Mouse (Mus musculus): Measurements from ENCODE around the gene Rabl6. TPM values are rescaled to one million over a fixed set of nuclear protein-coding genes. Genes with fewer than 3 reads are reported as not detected.

Gene Rabl6
- polyA plus RNA-seq, 1 experiment from 2014 or later, result 62.3 TPM

GRCm38 (mm10) chr2:25584856-25585255 is 23.5 kb downstream of the Rabl6 start:
- Histone ChIP-seq H3K4me2 (ENCODE audit: low read depth) (no peak overlapping the region), H3K4me1 (ENCODE audit: control insufficient read depth, insufficient read depth, low read length) (peaks cover 9% of the 10 kb centered on the region), H3K36me3 (ENCODE audit: control insufficient read depth, insufficient read depth, low read length) (peaks cover 7% of the 10 kb centered on the region; the same call in 1 of the 2 replicates), H3K4me3 (ENCODE audit: low read depth, low read length) (no peak overlapping the region), H3K9ac (ENCODE audit: low read length) (no peak overlapping the region), H3K9me3 (ENCODE audit: control insufficient read depth, low read length) (no peaks in the 10 kb centered on the region), H3K27ac (ENCODE audit: low read depth, low read length) (no peak overlapping the region), H3K27me3 (ENCODE audit: control insufficient read depth, insufficient read depth, low read length) (peaks cover 16% of the 10 kb centered on the region)
- ATAC-seq (ENCODE audit: insufficient read depth, low FRiP score, low TSS enrichment), result no peak
- no peak for DNase-seq (ENCODE audit: low spot score)
- WGBS, result 82% methylated on average over 4 of the region's 4 CpGs

DNA sequence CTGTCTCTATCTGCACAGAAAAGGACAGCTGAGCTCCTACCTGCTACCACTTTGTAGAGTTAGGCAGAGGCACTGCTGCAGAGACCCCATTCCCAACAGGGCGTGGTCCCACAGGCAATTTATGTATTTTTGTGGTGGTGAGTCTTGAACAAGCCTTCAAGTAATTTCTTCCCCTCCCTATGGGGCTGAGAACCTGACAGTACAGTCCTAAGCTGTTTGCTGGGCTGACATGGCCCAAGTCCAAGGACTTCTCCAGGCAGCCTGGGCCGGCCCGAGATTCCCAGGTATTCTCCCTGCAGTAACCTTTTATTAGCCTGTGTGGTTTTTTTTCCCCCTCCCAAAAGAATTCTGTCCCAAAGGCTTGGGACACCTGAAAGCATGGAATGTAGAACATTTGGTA is 24.2 kb downstream of the Rabl6 start:
- ATAC-seq (ENCODE audit: insufficient read depth, low FRiP score, low TSS enrichment) (no peak), DNase-seq (ENCODE audit: low spot score) (no peak)
- H3K36me3 ChIP-seq (ENCODE audit: control insufficient read depth, insufficient read depth, low read length), result peaks cover 7% of the 10 kb centered on the region; the same call in 1 of the 2 replicates
- H3K9ac ChIP-seq (ENCODE audit: low read length), result no peak overlapping the region
- WGBS, result 96% methylated on average over 3 of the region's 3 CpGs
- H3K4me3 ChIP-seq (ENCODE audit: low read depth, low read length), result no peak overlapping the region
- no peak overlapping the region for H3K4me2 ChIP-seq (ENCODE audit: low read depth)
- H3K9me3 ChIP-seq (ENCODE audit: control insufficient read depth, low read length), result no peaks in the 10 kb centered on the region
- peaks cover 23% of the 10 kb centered on the region for H3K27me3 ChIP-seq (ENCODE audit: control insufficient read depth, insufficient read depth, low read length)
- H3K27ac ChIP-seq (ENCODE audit: low read depth, low read length), result no peak overlapping the region
- peaks cover 15% of the 10 kb centered on the region for H3K4me1 ChIP-seq (ENCODE audit: control insufficient read depth, insufficient read depth, low read length)

- Histone ChIP-seq H3K9me3 (ENCODE audit: control insufficient read depth, low read length) (no peaks in the 10 kb centered on the region), H3K27me3 (ENCODE audit: control insufficient read depth, insufficient read depth, low read length) (peaks cover 28% of the 10 kb centered on the region), H3K4me2 (ENCODE audit: low read depth) (no peak overlapping the region), H3K4me1 (ENCODE audit: control insufficient read depth, insufficient read depth, low read length) (peaks cover 16% of the 10 kb centered on the region), H3K9ac (ENCODE audit: low read length) (no peak overlapping the region), H3K36me3 (ENCODE audit: control insufficient read depth, insufficient read depth, low read length) (peaks cover 7% of the 10 kb centered on the region; the same call in 1 of the 2 replicates), H3K4me3 (ENCODE audit: low read depth, low read length) (no peak overlapping the region), H3K27ac (ENCODE audit: low read depth, low read length) (no peak overlapping the region)
- 80% methylated on average over 4 of the region's 4 CpGs for WGBS
- DNase-seq (ENCODE audit: low spot score), result no peak
- no peak for ATAC-seq (ENCODE audit: insufficient read depth, low FRiP score, low TSS enrichment)
Observed at GRCm38 (mm10) chr2:25583571-25583970, 24.8 kb downstream of the Rabl6 start.

GRCm38 (mm10) chr2:25583120-25583481 is 25.2 kb downstream of the Rabl6 start:
- Histone ChIP-seq H3K4me2 (ENCODE audit: low read depth) (no peak overlapping the region), H3K9me3 (ENCODE audit: control insufficient read depth, low read length) (no peaks in the 10 kb centered on the region), H3K4me1 (ENCODE audit: control insufficient read depth, insufficient read depth, low read length) (peaks cover 20% of the 10 kb centered on the region), H3K9ac (ENCODE audit: low read length) (no peak overlapping the region), H3K27ac (ENCODE audit: low read depth, low read length) (no peak overlapping the region), H3K36me3 (ENCODE audit: control insufficient read depth, insufficient read depth, low read length) (peaks cover 7% of the 10 kb centered on the region; the same call in 1 of the 2 replicates), H3K4me3 (ENCODE audit: low read depth, low read length) (no peak overlapping the region), H3K27me3 (ENCODE audit: control insufficient read depth, insufficient read depth, low read length) (peaks cover 33% of the 10 kb centered on the region)
- no peak for ATAC-seq (ENCODE audit: insufficient read depth, low FRiP score, low TSS enrichment)
- no peak for DNase-seq (ENCODE audit: low spot score)
- 87% methylated on average over 6 of the region's 6 CpGs for WGBS

- no peak overlapping the region for H3K4me2 ChIP-seq (ENCODE audit: low read depth)
- no peak overlapping the region for H3K27ac ChIP-seq (ENCODE audit: low read depth, low read length)
- peaks cover 25% of the 10 kb centered on the region for H3K4me1 ChIP-seq (ENCODE audit: control insufficient read depth, insufficient read depth, low read length)
- H3K36me3 ChIP-seq (ENCODE audit: control insufficient read depth, insufficient read depth, low read length), result peaks cover 7% of the 10 kb centered on the region; the same call in 1 of the 2 replicates
- WGBS, result 51% methylated on average over 12 of the region's 12 CpGs
- no peak overlapping the region for H3K9ac ChIP-seq (ENCODE audit: low read length)
- no peaks in the 10 kb centered on the region for H3K9me3 ChIP-seq (ENCODE audit: control insufficient read depth, low read length)
- no peak for ATAC-seq (ENCODE audit: insufficient read depth, low FRiP score, low TSS enrichment)
- H3K4me3 ChIP-seq (ENCODE audit: low read depth, low read length), result no peak overlapping the region
- peaks cover 38% of the 10 kb centered on the region for H3K27me3 ChIP-seq (ENCODE audit: control insufficient read depth, insufficient read depth, low read length)
- DNase-seq (ENCODE audit: low spot score), result peak; percentile 52
Observed at GRCm38 (mm10) chr2:25582466-25583119, 25.7 kb downstream of the Rabl6 start.

GRCm38 (mm10) chr2:25581901-25582301 is 26.4 kb downstream of the Rabl6 start:
- Histone ChIP-seq H3K27me3 (ENCODE audit: control insufficient read depth, insufficient read depth, low read length) (peaks cover 45% of the 10 kb centered on the region), H3K9ac (ENCODE audit: low read length) (no peak overlapping the region), H3K4me2 (ENCODE audit: low read depth) (no peak overlapping the region), H3K36me3 (ENCODE audit: control insufficient read depth, insufficient read depth, low read length) (peaks cover 7% of the 10 kb centered on the region; the same call in 1 of the 2 replicates), H3K4me3 (ENCODE audit: low read depth, low read length) (no peak overlapping the region), H3K27ac (ENCODE audit: low read depth, low read length) (no peak overlapping the region), H3K4me1 (ENCODE audit: control insufficient read depth, insufficient read depth, low read length) (peaks cover 26% of the 10 kb centered on the region), H3K9me3 (ENCODE audit: control insufficient read depth, low read length) (no peaks in the 10 kb centered on the region)
- DNase-seq (ENCODE audit: low spot score) (no peak), ATAC-seq (ENCODE audit: insufficient read depth, low FRiP score, low TSS enrichment) (no peak)
- 39% methylated on average over 6 of the region's 6 CpGs for WGBS

DNA sequence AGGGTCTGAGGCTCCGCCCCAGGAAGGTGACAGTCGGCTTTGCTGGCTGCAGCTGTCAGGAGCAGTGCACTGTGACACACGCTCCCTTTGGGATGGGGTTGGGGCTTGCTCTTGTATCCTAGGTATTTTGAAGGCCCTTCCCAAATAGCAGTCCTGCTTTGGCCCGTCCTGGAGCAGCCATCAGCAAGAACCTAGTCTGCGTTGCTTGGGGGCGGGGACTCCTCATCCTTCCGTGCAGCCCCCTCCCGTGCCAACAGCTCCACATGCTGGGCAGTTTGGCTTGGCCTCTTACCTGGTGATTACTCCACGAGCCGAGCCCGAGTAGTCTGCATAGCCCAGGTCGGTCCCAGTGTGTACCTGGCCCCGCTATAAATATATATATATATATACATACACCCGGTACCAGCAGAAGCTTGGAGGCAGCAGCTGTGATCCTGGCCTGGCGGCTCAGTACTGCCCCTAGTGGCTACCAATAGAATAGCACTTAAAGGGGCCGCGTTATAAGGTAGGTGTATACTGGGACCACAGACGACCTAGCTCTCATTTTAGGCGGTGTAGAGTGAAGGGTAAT is 26.9 kb downstream of the Rabl6 start, which contains the start of gene Ajm1:
Gene Ajm1 (minus strand): TSS at position 464 of the 571 bp plus-strand sequence.
- H3K4me2 ChIP-seq (ENCODE audit: low read depth), result peak within 1 kb of the TSS; percentile 44
- H3K9ac ChIP-seq (ENCODE audit: low read length), result no peak within 1 kb of the TSS
- H3K4me3 ChIP-seq (ENCODE audit: low read depth, low read length), result peak within 1 kb of the TSS; percentile 28; the same call in 1 of the 2 replicates
- H3K27me3 ChIP-seq (ENCODE audit: control insufficient read depth, insufficient read depth, low read length), result peaks cover 50% of the 10 kb centered on the region
- ATAC-seq (ENCODE audit: insufficient read depth, low FRiP score, low TSS enrichment), result peak; percentile 62
- peaks cover 7% of the 10 kb centered on the region; the same call in 1 of the 2 replicates for H3K36me3 ChIP-seq (ENCODE audit: control insufficient read depth, insufficient read depth, low read length)
- DNase-seq (ENCODE audit: low spot score), result peak; percentile 69
- no peaks in the 10 kb centered on the region for H3K9me3 ChIP-seq (ENCODE audit: control insufficient read depth, low read length)
- H3K27ac ChIP-seq (ENCODE audit: low read depth, low read length), result no peak within 1 kb of the TSS
- 7% methylated on average over 19 of the region's 19 CpGs for WGBS
- H3K4me1 ChIP-seq (ENCODE audit: control insufficient read depth, insufficient read depth, low read length), result peaks cover 26% of the 10 kb centered on the region

- H3K36me3 ChIP-seq (ENCODE audit: control insufficient read depth, insufficient read depth, low read length), result peaks cover 4% of the 10 kb centered on the region; the same call in 1 of the 2 replicates
- H3K4me3 ChIP-seq (ENCODE audit: low read depth, low read length), result no peak overlapping the region
- no peaks in the 10 kb centered on the region for H3K9me3 ChIP-seq (ENCODE audit: control insufficient read depth, low read length)
- whole genome bisulfite sequencing, result 47% methylated on average over 6 of the region's 6 CpGs
- peaks cover 57% of the 10 kb centered on the region for H3K27me3 ChIP-seq (ENCODE audit: control insufficient read depth, insufficient read depth, low read length)
- H3K27ac ChIP-seq (ENCODE audit: low read depth, low read length), result no peak overlapping the region
- no peak overlapping the region for H3K9ac ChIP-seq (ENCODE audit: low read length)
- ATAC-seq (ENCODE audit: insufficient read depth, low FRiP score, low TSS enrichment) (no peak), DNase-seq (ENCODE audit: low spot score) (no peak)
- no peak overlapping the region for H3K4me2 ChIP-seq (ENCODE audit: low read depth)
- H3K4me1 ChIP-seq (ENCODE audit: control insufficient read depth, insufficient read depth, low read length), result peaks cover 27% of the 10 kb centered on the region
Observed at GRCm38 (mm10) chr2:25580621-25581101, 27.7 kb downstream of the Rabl6 start.
